Mouse (Mus musculus) heart, postnatal 0 days (tissue): ENCODE measurements at regions not wholly inside any gene's neighbourhood (a gene's known extent, or its start where the extent isn't known, plus 50 kb on each side); places are given as distances from the start of the nearest gene placed in this dataset.

Source experiments
- CTCF ChIP-seq: IDR thresholded peaks from 2 replicates; pipeline ENCODE4 v1.5.1; 2016; ENCODE audit warnings: antibody characterized with exemption, control low read depth, low read depth
- EP300 ChIP-seq: IDR thresholded peaks from 2 replicates; pipeline ENCODE4 v1.6.1; 2016; ENCODE audit warnings: antibody characterized with exemption, low read depth

GRCm38 (mm10) chr9:87844453-87844852 is 113.4 kb upstream of the Tbx18 start:
- TF ChIP-seq CTCF (no peak), EP300 (no peak)
